Mouse (Mus musculus): ENCODE measurements around the gene Mfap4. TPM values are rescaled to one million over a fixed set of nuclear protein-coding genes. Genes with fewer than 3 reads are reported as not detected.

Gene Mfap4
- total and polyA plus RNA-seq, 3 experiments = not detected

DNA sequence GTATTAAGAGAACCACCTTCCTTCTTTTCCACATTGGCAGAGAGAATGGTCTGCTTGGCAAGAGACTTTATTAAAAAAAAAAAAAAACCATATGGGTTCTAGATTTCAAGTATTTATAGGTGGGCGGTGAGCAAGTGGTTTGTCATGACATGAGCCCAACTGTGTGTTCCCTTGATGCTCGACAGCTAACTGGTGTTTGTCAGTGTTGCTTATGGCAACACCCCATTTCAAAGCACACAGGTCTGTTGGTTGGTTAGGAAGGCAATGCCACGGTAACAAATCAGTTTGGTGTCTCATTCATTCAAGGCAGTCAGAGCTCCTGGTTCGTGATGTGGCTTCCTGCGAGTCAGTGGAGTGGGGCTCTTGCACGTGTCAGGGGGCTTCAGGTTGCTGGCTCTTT, 41.4 kb upstream of the Mfap4 start:
- Histone ChIP-seq H3K27ac (ENCODE audit: insufficient read depth, low read depth) (no peak overlapping the region), H3K36me3 (replicated peaks in 1 of 2; ENCODE audit: control insufficient read depth in 1 of 2, insufficient read depth in 1 of 2, low read length in 1 of 2) (no peaks in the 10 kb centered on the region), H3K4me3 (replicated peaks in 1 of 3; ENCODE audit: low read depth in 2 of 3, low read length in 2 of 3, poor library complexity in 1 of 3) (no peak overlapping the region), H3K27me3 (replicated peaks) (peaks cover 69% of the 10 kb centered on the region), H3K9ac (ENCODE audit: insufficient read depth, low read depth) (no peak overlapping the region), H3K9me3 (replicated peaks; ENCODE audit: low read length) (peaks cover 7% of the 10 kb centered on the region), H3K79me2 (replicated peaks; ENCODE audit: control insufficient read depth, extremely low read depth, insufficient read depth, poor library complexity, severe bottlenecking) (no peaks in the 10 kb centered on the region), H3K4me2 (ENCODE audit: insufficient read depth, low read depth, poor library complexity, severe bottlenecking) (no peak overlapping the region), H3K4me1 (ENCODE audit: control insufficient read depth in 1 of 2, insufficient read depth in 2 of 2) (no peaks in the 10 kb centered on the region)
- no peak for DNase-seq (ENCODE audit: extremely low read depth)
- TF ChIP-seq CTCF (conservative IDR thresholded peaks at IDR 0.05 in 1 of 2, IDR thresholded peaks at IDR 0.05 in 1 of 2; ENCODE audit: low read depth in 2 of 2, low read length in 2 of 2) (no peak), JUN (IDR thresholded peaks at IDR 0.05; ENCODE audit: insufficient read depth, low read depth, low read length) (no peak), E2F4 (IDR thresholded peaks at IDR 0.05; ENCODE audit: insufficient replicate concordance, low read depth, low read length) (no peak), HCFC1 (IDR thresholded peaks at IDR 0.05; ENCODE audit: low read depth, low read length) (no peak), IRF4 (IDR thresholded peaks at IDR 0.05; ENCODE audit: low read depth, low read length) (no peak), EP300 (IDR thresholded peaks at IDR 0.05; ENCODE audit: low read length) (no peak)
- in situ Hi-C loops (cut with MboI; ENCODE audit: low pct_ligation_motif_present, low pct_unique_long_range_greater_than_20kb, low sequenced_read_pairs) (no loop called here), dilution Hi-C loops (cut with MboI; ENCODE audit: extremely low pct_ligation_motif_present, extremely low pct_unique_long_range_greater_than_20kb, low sequenced_read_pairs) (no loop called here)

DNA sequence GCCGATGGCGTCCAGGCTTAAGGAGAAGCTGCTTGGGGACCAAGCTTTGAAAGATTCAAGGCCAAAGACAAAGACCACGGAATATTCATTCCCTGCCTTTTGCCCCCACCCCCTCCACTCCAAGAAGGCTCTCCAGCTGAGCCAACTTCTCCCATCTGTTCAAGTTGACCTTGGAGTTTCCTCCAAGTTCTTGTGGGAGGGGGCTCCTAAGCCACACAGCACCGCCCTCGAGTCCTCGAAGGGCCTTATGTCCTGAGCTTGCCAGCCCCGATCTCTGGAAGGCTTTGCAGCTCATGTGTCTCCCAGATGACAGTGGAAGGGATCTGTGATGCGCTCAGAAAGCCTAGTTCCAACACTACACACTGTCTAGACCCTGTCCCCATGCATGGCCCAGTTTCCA, 37.9 kb upstream of the Mfap4 start:
- in situ Hi-C loops (cut with MboI; ENCODE audit: low pct_ligation_motif_present, low pct_unique_long_range_greater_than_20kb, low sequenced_read_pairs) = loop anchor here (5.0 kb wide), 1 partner anchor 45 kb away; the partner anchor contains the start of gene Mapk7

DNA sequence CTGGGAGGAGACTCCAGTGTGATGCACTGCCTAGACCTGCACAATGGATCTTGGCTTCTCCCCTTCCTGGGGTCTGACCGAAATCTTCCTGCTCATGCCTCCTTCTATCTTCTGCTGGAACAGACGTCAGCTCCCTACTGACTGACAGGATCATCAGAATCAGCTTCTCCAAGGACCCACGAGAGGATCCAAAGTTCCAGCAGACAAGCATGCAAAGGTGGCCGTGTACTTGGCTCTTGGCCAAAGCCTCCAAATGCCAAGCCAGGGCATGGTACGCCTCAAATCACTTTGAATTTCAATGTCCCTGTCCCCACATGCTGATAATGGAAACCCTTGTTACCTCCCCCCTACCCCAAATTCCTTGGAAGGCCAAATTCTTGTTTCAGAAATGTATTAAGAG, 37.2 kb upstream of the Mfap4 start:
- Histone ChIP-seq H3K4me1 (ENCODE audit: control insufficient read depth in 1 of 2, insufficient read depth in 2 of 2) (no peaks in the 10 kb centered on the region), H3K36me3 (replicated peaks in 1 of 2; ENCODE audit: control insufficient read depth in 1 of 2, insufficient read depth in 1 of 2, low read length in 1 of 2) (no peaks in the 10 kb centered on the region), H3K9ac (ENCODE audit: insufficient read depth, low read depth) (no peak overlapping the region), H3K4me2 (ENCODE audit: insufficient read depth, low read depth, poor library complexity, severe bottlenecking) (no peak overlapping the region), H3K9me3 (replicated peaks; ENCODE audit: low read length) (peaks cover 6% of the 10 kb centered on the region), H3K4me3 (replicated peaks in 1 of 3; ENCODE audit: low read depth in 2 of 3, low read length in 2 of 3, poor library complexity in 1 of 3) (no peak overlapping the region), H3K79me2 (replicated peaks; ENCODE audit: control insufficient read depth, extremely low read depth, insufficient read depth, poor library complexity, severe bottlenecking) (no peaks in the 10 kb centered on the region), H3K27ac (ENCODE audit: insufficient read depth, low read depth) (no peak overlapping the region), H3K27me3 (replicated peaks) (peaks cover 81% of the 10 kb centered on the region)
- in situ Hi-C loops (cut with MboI; ENCODE audit: low pct_ligation_motif_present, low pct_unique_long_range_greater_than_20kb, low sequenced_read_pairs) (loop anchor here (5.0 kb wide), 1 partner anchor 44 kb away; the partner anchor contains the start of gene Mapk7), dilution Hi-C loops (cut with MboI; ENCODE audit: extremely low pct_ligation_motif_present, extremely low pct_unique_long_range_greater_than_20kb, low sequenced_read_pairs) (no loop called here)
- no peak for DNase-seq (ENCODE audit: extremely low read depth)
- TF ChIP-seq TBP (conservative IDR thresholded peaks at IDR 0.05; ENCODE audit: low read depth, low read length) (no peak), ZC3H11A (IDR thresholded peaks at IDR 0.05; ENCODE audit: low read depth, low read length) (no peak), ETS1 (conservative IDR thresholded peaks at IDR 0.05; ENCODE audit: low read depth, low read length) (no peak), MYC (IDR thresholded peaks at IDR 0.05; ENCODE audit: low read depth, low read length) (no peak), POLR2AphosphoS2 (IDR thresholded peaks at IDR 0.05; ENCODE audit: low read depth, low read length) (no peak), JUN (IDR thresholded peaks at IDR 0.05; ENCODE audit: insufficient read depth, low read depth, low read length) (no peak), POLR2A (IDR thresholded peaks at IDR 0.05; ENCODE audit: low read depth, low read length) (no peak), CHD2 (IDR thresholded peaks at IDR 0.05; ENCODE audit: low read length) (no peak), ZNF384 (IDR thresholded peaks at IDR 0.05; ENCODE audit: low read depth, low read length) (no peak), UBTF (IDR thresholded peaks at IDR 0.05; ENCODE audit: low read depth, low read length) (no peak), HCFC1 (IDR thresholded peaks at IDR 0.05; ENCODE audit: low read depth, low read length) (no peak), MAZ (IDR thresholded peaks at IDR 0.05; ENCODE audit: low read depth, low read length) (no peak), MEF2A (IDR thresholded peaks at IDR 0.05; ENCODE audit: borderline replicate concordance, low read depth, low read length) (no peak), NRF1 (IDR thresholded peaks at IDR 0.05; ENCODE audit: low read depth, low read length) (no peak), USF1 (IDR thresholded peaks at IDR 0.05; ENCODE audit: low read depth, low read length) (no peak), NELFE (IDR thresholded peaks at IDR 0.05; ENCODE audit: low read depth, low read length) (no peak), ZMIZ1 (IDR thresholded peaks at IDR 0.05; ENCODE audit: low read depth, low read length) (no peak), KAT2A (IDR thresholded peaks at IDR 0.05; ENCODE audit: insufficient replicate concordance, low read length) (no peak), SMC3 (IDR thresholded peaks at IDR 0.05; ENCODE audit: low read depth, low read length) (no peak), MXI1 (IDR thresholded peaks at IDR 0.05; ENCODE audit: low read depth, low read length) (no peak)

More for the DNA sequence above, 37.9 kb upstream of the Mfap4 start:
- Histone ChIP-seq H3K9ac (ENCODE audit: insufficient read depth, low read depth) (no peak overlapping the region), H3K79me2 (replicated peaks; ENCODE audit: control insufficient read depth, extremely low read depth, insufficient read depth, poor library complexity, severe bottlenecking) (no peaks in the 10 kb centered on the region), H3K27me3 (replicated peaks) (peaks cover 80% of the 10 kb centered on the region), H3K4me1 (ENCODE audit: control insufficient read depth in 1 of 2, insufficient read depth in 2 of 2) (no peaks in the 10 kb centered on the region), H3K4me3 (replicated peaks in 1 of 3; ENCODE audit: low read depth in 2 of 3, low read length in 2 of 3, poor library complexity in 1 of 3) (no peak overlapping the region), H3K9me3 (replicated peaks; ENCODE audit: low read length) (peaks cover 7% of the 10 kb centered on the region), H3K4me2 (ENCODE audit: insufficient read depth, low read depth, poor library complexity, severe bottlenecking) (no peak overlapping the region), H3K36me3 (replicated peaks in 1 of 2; ENCODE audit: control insufficient read depth in 1 of 2, insufficient read depth in 1 of 2, low read length in 1 of 2) (no peaks in the 10 kb centered on the region), H3K27ac (ENCODE audit: insufficient read depth, low read depth) (no peak overlapping the region)
- TF ChIP-seq EP300 (IDR thresholded peaks at IDR 0.05; ENCODE audit: low read length) = no peak
- dilution Hi-C loops (cut with MboI; ENCODE audit: extremely low pct_ligation_motif_present, extremely low pct_unique_long_range_greater_than_20kb, low sequenced_read_pairs) = no loop called here
- no peak for DNase-seq (ENCODE audit: extremely low read depth)
